Mouse (Mus musculus): Measurements from ENCODE around the gene Efhc1. TPM values are rescaled to one million over a fixed set of nuclear protein-coding genes. Genes with fewer than 3 reads are reported as not detected.

Efhc1 gene
- polyA plus RNA-seq, 1 experiment from 2014 or later = 2.0 TPM

GRCm38 (mm10) chr1:21008891-21009290, 57.5 kb downstream of the Efhc1 start:
- Histone ChIP-seq H3K27me3 (ENCODE audit: control insufficient read depth, insufficient read depth, low read depth, low read length) (no peaks in the 10 kb centered on the region), H3K36me3 (ENCODE audit: control insufficient read depth, insufficient read depth, low read length) (no peaks in the 10 kb centered on the region), H3K9me3 (replicated peaks; ENCODE audit: control insufficient read depth, low read length, poor library complexity, severe bottlenecking) (no peaks in the 10 kb centered on the region), H3K4me3 (ENCODE audit: low read depth, low read length) (no peak overlapping the region), H3K4me1 (ENCODE audit: control insufficient read depth, insufficient read depth, low read length) (no peaks in the 10 kb centered on the region), H3K4me2 (ENCODE audit: low read length) (no peak overlapping the region), H3K27ac (ENCODE audit: low read length) (no peak overlapping the region), H3K9ac (ENCODE audit: low read depth, low read length) (no peak overlapping the region)
- 82% methylated on average over 4 of the region's 4 CpGs for WGBS
- no peak for ATAC-seq

GRCm38 (mm10) chr1:21010282-21010800, 58.9 kb downstream of the Efhc1 start:
- Histone ChIP-seq H3K9ac (ENCODE audit: low read depth, low read length) (no peak overlapping the region), H3K4me1 (ENCODE audit: control insufficient read depth, insufficient read depth, low read length) (no peaks in the 10 kb centered on the region), H3K9me3 (replicated peaks; ENCODE audit: control insufficient read depth, low read length, poor library complexity, severe bottlenecking) (no peaks in the 10 kb centered on the region), H3K36me3 (ENCODE audit: control insufficient read depth, insufficient read depth, low read length) (no peaks in the 10 kb centered on the region), H3K27ac (ENCODE audit: low read length) (no peak overlapping the region), H3K4me3 (ENCODE audit: low read depth, low read length) (no peak overlapping the region), H3K27me3 (ENCODE audit: control insufficient read depth, insufficient read depth, low read depth, low read length) (no peaks in the 10 kb centered on the region), H3K4me2 (ENCODE audit: low read length) (no peak overlapping the region)
- 83% methylated on average over 6 of the region's 6 CpGs for WGBS
- no peak for ATAC-seq

GRCm38 (mm10) chr1:21014463-21014862, 63.0 kb downstream of the Efhc1 start:
- Histone ChIP-seq H3K4me3 (ENCODE audit: low read depth, low read length) (no peak overlapping the region), H3K36me3 (ENCODE audit: control insufficient read depth, insufficient read depth, low read length) (no peaks in the 10 kb centered on the region), H3K27ac (ENCODE audit: low read length) (no peak overlapping the region), H3K4me2 (ENCODE audit: low read length) (no peak overlapping the region), H3K27me3 (ENCODE audit: control insufficient read depth, insufficient read depth, low read depth, low read length) (no peaks in the 10 kb centered on the region), H3K4me1 (ENCODE audit: control insufficient read depth, insufficient read depth, low read length) (no peaks in the 10 kb centered on the region), H3K9ac (ENCODE audit: low read depth, low read length) (no peak overlapping the region), H3K9me3 (replicated peaks; ENCODE audit: control insufficient read depth, low read length, poor library complexity, severe bottlenecking) (no peaks in the 10 kb centered on the region)
- ATAC-seq = no peak
- 70% methylated on average over 8 of the region's 8 CpGs for WGBS

- Histone ChIP-seq H3K4me1 (ENCODE audit: control insufficient read depth, insufficient read depth, low read length) (no peaks in the 10 kb centered on the region), H3K27me3 (ENCODE audit: control insufficient read depth, insufficient read depth, low read depth, low read length) (no peaks in the 10 kb centered on the region), H3K9me3 (replicated peaks; ENCODE audit: control insufficient read depth, low read length, poor library complexity, severe bottlenecking) (no peaks in the 10 kb centered on the region), H3K9ac (ENCODE audit: low read depth, low read length) (no peak overlapping the region), H3K27ac (ENCODE audit: low read length) (no peak overlapping the region), H3K4me3 (ENCODE audit: low read depth, low read length) (no peak overlapping the region), H3K4me2 (ENCODE audit: low read length) (no peak overlapping the region), H3K36me3 (ENCODE audit: control insufficient read depth, insufficient read depth, low read length) (no peaks in the 10 kb centered on the region)
- 85% methylated on average over 3 of the region's 3 CpGs for WGBS
- ATAC-seq = no peak
Measured at GRCm38 (mm10) chr1:21023101-21023500, 71.7 kb downstream of the Efhc1 start.

- no peak overlapping the region for H3K4me2 ChIP-seq (ENCODE audit: low read length)
- 0 out of 2 replicates have a peak, but pooled peaks cover 2% of the 10 kb centered on the region for H3K9me3 ChIP-seq (replicated peaks; ENCODE audit: control insufficient read depth, low read length, poor library complexity, severe bottlenecking)
- H3K9ac ChIP-seq (ENCODE audit: low read depth, low read length) = no peak overlapping the region
- H3K4me3 ChIP-seq (ENCODE audit: low read depth, low read length) = no peak overlapping the region
- H3K27me3 ChIP-seq (ENCODE audit: control insufficient read depth, insufficient read depth, low read depth, low read length) = no peaks in the 10 kb centered on the region
- WGBS = 89% methylated on average over 5 of the region's 5 CpGs
- no peak for ATAC-seq
- no peak overlapping the region for H3K27ac ChIP-seq (ENCODE audit: low read length)
- no peaks in the 10 kb centered on the region for H3K4me1 ChIP-seq (ENCODE audit: control insufficient read depth, insufficient read depth, low read length)
- H3K36me3 ChIP-seq (ENCODE audit: control insufficient read depth, insufficient read depth, low read length) = no peaks in the 10 kb centered on the region
Measured at GRCm38 (mm10) chr1:21025203-21025602, 73.8 kb downstream of the Efhc1 start.

- WGBS = 72% methylated on average over 7 of the region's 7 CpGs
- ATAC-seq = no peak
Measured at GRCm38 (mm10) chr1:21026534-21026933, 75.1 kb downstream of the Efhc1 start.

GRCm38 (mm10) chr1:21029000-21029399, 77.6 kb downstream of the Efhc1 start:
- Histone ChIP-seq H3K4me1 (ENCODE audit: control insufficient read depth, insufficient read depth, low read length) (no peaks in the 10 kb centered on the region), H3K9ac (ENCODE audit: low read depth, low read length) (no peak overlapping the region), H3K4me3 (ENCODE audit: low read depth, low read length) (no peak overlapping the region), H3K27ac (ENCODE audit: low read length) (no peak overlapping the region), H3K4me2 (ENCODE audit: low read length) (no peak overlapping the region), H3K9me3 (replicated peaks; ENCODE audit: control insufficient read depth, low read length, poor library complexity, severe bottlenecking) (0 out of 2 replicates have a peak, but pooled peaks cover 2% of the 10 kb centered on the region), H3K36me3 (ENCODE audit: control insufficient read depth, insufficient read depth, low read length) (no peaks in the 10 kb centered on the region), H3K27me3 (ENCODE audit: control insufficient read depth, insufficient read depth, low read depth, low read length) (no peaks in the 10 kb centered on the region)
- 97% methylated on average over 4 of the region's 4 CpGs for WGBS
- no peak for ATAC-seq

More at GRCm38 (mm10) chr1:21026534-21026933, 75.1 kb downstream of the Efhc1 start:
- Histone ChIP-seq H3K36me3 (ENCODE audit: control insufficient read depth, insufficient read depth, low read length) (no peaks in the 10 kb centered on the region), H3K4me1 (ENCODE audit: control insufficient read depth, insufficient read depth, low read length) (no peaks in the 10 kb centered on the region), H3K4me3 (ENCODE audit: low read depth, low read length) (no peak overlapping the region), H3K27me3 (ENCODE audit: control insufficient read depth, insufficient read depth, low read depth, low read length) (no peaks in the 10 kb centered on the region), H3K9ac (ENCODE audit: low read depth, low read length) (no peak overlapping the region), H3K27ac (ENCODE audit: low read length) (no peak overlapping the region), H3K9me3 (replicated peaks; ENCODE audit: control insufficient read depth, low read length, poor library complexity, severe bottlenecking) (0 out of 2 replicates have a peak, but pooled peaks cover 2% of the 10 kb centered on the region), H3K4me2 (ENCODE audit: low read length) (no peak overlapping the region)

GRCm38 (mm10) chr1:21031650-21032049, 80.2 kb downstream of the Efhc1 start:
- 0 out of 2 replicates have a peak, but pooled peaks cover 2% of the 10 kb centered on the region for H3K9me3 ChIP-seq (replicated peaks; ENCODE audit: control insufficient read depth, low read length, poor library complexity, severe bottlenecking)
- no peak for ATAC-seq
- H3K36me3 ChIP-seq (ENCODE audit: control insufficient read depth, insufficient read depth, low read length) = no peaks in the 10 kb centered on the region
- no peak overlapping the region for H3K27ac ChIP-seq (ENCODE audit: low read length)
- H3K4me2 ChIP-seq (ENCODE audit: low read length) = no peak overlapping the region
- H3K4me3 ChIP-seq (ENCODE audit: low read depth, low read length) = no peak overlapping the region
- H3K4me1 ChIP-seq (ENCODE audit: control insufficient read depth, insufficient read depth, low read length) = no peaks in the 10 kb centered on the region
- H3K27me3 ChIP-seq (ENCODE audit: control insufficient read depth, insufficient read depth, low read depth, low read length) = no peaks in the 10 kb centered on the region
- H3K9ac ChIP-seq (ENCODE audit: low read depth, low read length) = no peak overlapping the region
- WGBS = 97% methylated on average over 2 of the region's 2 CpGs

GRCm38 (mm10) chr1:21033065-21033791, 81.8 kb downstream of the Efhc1 start:
- Histone ChIP-seq H3K27ac (ENCODE audit: low read length) (no peak overlapping the region), H3K36me3 (ENCODE audit: control insufficient read depth, insufficient read depth, low read length) (no peaks in the 10 kb centered on the region), H3K4me2 (ENCODE audit: low read length) (no peak overlapping the region), H3K27me3 (ENCODE audit: control insufficient read depth, insufficient read depth, low read depth, low read length) (no peaks in the 10 kb centered on the region), H3K4me1 (ENCODE audit: control insufficient read depth, insufficient read depth, low read length) (no peaks in the 10 kb centered on the region), H3K9me3 (replicated peaks; ENCODE audit: control insufficient read depth, low read length, poor library complexity, severe bottlenecking) (0 out of 2 replicates have a peak, but pooled peaks cover 2% of the 10 kb centered on the region), H3K4me3 (ENCODE audit: low read depth, low read length) (no peak overlapping the region), H3K9ac (ENCODE audit: low read depth, low read length) (no peak overlapping the region)
- WGBS = 93% methylated on average over 11 of the region's 11 CpGs
- no peak for ATAC-seq

Measured in midbrain, embryonic 16.5 days (tissue).